Mouse (Mus musculus) cerebellum, adult 18-20 months (tissue): ENCODE measurements around the gene Slc22a22.
"Not testable (repeated sequence)": the region's sequence is repeated elsewhere in the genome, so short reads cannot be mapped to it uniquely, and the experiment has no call there.

Experiments used
- DNase-seq, 2 experiments: peaks; one replicate each; pipeline ENCODE4 v3.0.0; 2021

Slc22a22 gene

DNA sequence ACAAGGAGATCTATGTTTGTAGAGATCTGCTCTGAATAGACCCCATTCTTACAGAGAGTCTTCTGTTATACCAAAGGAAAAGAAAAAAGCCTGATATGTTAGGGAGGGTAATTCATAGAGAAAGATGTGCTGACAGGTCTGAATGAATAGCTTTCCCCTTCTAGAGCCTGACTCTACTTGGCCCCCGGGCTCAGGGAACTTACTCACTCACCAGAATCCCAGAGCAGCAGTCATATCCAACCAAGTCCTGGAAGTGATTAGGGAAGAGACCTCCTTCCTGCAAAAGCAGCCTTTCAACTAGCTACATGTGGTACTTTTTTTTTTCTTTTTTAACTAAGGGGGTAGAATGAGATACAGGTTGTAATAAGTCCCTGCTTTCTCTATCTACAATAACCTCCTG lies 111.0 kb downstream of the Slc22a22 start:
- no peak for DNase-seq

- DNase-seq = no peak
Observed at GRCm38 (mm10) chr15:57355278-57355677, 122.1 kb downstream of the Slc22a22 start.

- no peak for DNase-seq
Observed at GRCm38 (mm10) chr15:57340499-57340898, 136.9 kb downstream of the Slc22a22 start.

GRCm38 (mm10) chr15:57331326-57331725 lies 146.1 kb downstream of the Slc22a22 start:
- DNase-seq = no peak

- DNase-seq = no peak
Observed at GRCm38 (mm10) chr15:57318001-57318400, 159.4 kb downstream of the Slc22a22 start.

DNA sequence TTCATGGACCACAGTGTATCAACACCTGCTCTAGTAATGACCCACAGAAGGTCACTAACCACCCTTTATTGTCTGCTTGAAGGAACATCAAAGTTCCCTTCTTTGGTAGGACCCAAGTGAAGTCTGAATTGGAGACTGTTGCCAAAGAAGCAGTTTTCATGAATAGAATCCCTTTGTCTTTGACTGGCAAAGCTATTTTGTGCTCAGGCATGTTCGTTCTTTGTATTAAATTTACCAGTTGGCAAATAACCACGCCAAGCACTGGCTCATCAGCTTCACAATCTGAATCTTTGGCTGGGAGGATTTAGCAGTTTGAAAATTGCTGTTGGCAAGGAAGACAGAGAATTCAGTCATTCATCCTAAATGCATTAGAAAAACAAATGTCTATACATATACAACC lies 160.9 kb downstream of the Slc22a22 start:
- DNase-seq = no peak

- no peak for DNase-seq
Observed at GRCm38 (mm10) chr15:57302710-57303109, 174.7 kb downstream of the Slc22a22 start.

DNA sequence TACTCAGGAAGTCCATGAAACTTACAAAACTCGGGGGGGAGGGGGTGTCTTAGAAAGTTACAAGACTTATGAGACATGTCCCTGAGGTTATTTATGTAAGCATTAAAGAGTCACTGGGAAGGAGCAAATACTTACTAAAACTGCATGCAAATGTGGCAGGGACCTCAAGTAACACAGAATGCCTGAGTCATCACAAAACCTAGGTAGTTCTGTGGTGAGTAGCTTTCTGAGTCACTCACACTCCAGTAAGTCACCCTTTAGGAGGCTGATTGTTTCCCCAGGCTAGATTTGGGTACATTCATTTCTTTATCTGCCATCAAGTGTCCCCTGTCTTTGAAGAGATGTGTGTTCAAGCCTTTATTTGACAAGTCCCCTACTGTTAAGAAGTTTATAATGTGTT lies 198.9 kb downstream of the Slc22a22 start:
- no peak for DNase-seq

- no peak for DNase-seq
Observed at GRCm38 (mm10) chr15:57276411-57276810, 201.0 kb downstream of the Slc22a22 start.

- DNase-seq = not testable (repeated sequence)
Observed at GRCm38 (mm10) chr15:57240061-57240460, 237.4 kb downstream of the Slc22a22 start.

- no peak for DNase-seq
Observed at GRCm38 (mm10) chr15:57230439-57230838, 247.0 kb downstream of the Slc22a22 start.

DNA sequence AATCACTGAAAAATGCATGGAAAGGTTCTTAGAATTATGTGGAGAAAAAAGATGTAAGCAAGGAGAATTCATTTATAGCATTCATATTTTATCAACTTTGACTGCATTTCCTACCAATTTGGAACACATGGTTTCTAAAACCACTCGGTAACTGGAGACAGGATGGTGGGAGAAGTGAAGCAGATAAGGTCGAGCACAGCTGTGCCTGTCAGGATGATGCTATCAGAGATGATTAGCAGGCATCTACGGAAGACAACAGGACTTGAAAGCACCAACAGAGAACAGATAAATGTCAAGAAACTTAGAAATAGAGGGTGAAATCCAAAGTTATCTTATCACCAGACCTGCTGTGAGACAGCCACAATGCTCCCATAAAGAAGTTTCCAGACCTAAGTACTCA lies 272.1 kb downstream of the Slc22a22 start:
- no peak for DNase-seq

- no peak for DNase-seq
Observed at GRCm38 (mm10) chr15:57204444-57204930, 272.9 kb downstream of the Slc22a22 start.
